Mouse (Mus musculus): Measurements from ENCODE around the gene Slc5a3. TPM values are rescaled to one million over a fixed set of nuclear protein-coding genes. Genes with fewer than 3 reads are reported as not detected.

The Slc5a3 gene
- polyA plus RNA-seq, 1 experiment: 0.64 TPM

GRCm38 (mm10) chr16:92115611-92116421 lies 57.7 kb downstream of the Slc5a3 start:
- WGBS: 46% methylated on average over 20 of the region's 20 CpGs
- no peak for DNase-seq (ENCODE audit: low read depth, low spot score)

- DNase-seq (ENCODE audit: low read depth, low spot score): no peak
- WGBS: 73% methylated on average over 9 of the region's 9 CpGs
These were observed 59.5 kb downstream of the Slc5a3 start for GRCm38 (mm10) chr16:92117337-92118209.

- WGBS: 25% methylated on average over 13 of the region's 13 CpGs
- peak; percentile 62 for DNase-seq (ENCODE audit: low read depth, low spot score)
These were observed 60.9 kb downstream of the Slc5a3 start for GRCm38 (mm10) chr16:92119013-92119515.

DNA sequence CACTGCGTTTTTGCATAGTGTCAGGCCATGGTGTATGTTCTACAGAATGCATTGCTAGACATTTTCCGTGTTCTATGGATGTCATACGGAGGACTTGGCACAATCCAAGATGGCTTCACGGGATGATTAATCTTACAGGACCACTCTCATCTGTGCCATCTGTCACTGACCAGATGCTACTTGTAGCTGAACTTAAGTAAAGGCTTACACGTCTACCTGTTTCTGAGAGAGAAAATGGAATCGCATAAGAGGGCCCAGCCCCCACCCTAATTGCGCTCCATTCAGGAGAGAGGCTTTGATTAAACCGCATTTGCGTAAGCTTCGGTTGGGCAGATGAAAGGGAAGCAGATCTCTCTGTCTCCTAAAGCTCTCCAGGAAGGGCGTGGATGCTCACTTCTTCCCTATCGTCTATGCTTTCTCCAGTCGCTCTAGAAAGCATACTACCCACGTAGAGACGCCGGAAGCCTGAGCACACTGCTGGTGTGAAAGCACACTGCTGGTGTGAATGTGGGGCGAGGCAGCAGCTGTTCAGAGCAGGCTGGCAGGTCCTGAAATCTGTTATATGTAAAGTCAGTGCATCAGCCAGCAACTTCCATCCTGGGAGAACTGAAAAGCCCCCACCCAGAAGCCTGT lies 62.9 kb downstream of the Slc5a3 start:
- 90% methylated on average over 17 of the region's 17 CpGs for WGBS
- DNase-seq (ENCODE audit: low read depth, low spot score): no peak

- DNase-seq (ENCODE audit: low read depth, low spot score): no peak
- 54% methylated on average over 4 of the region's 4 CpGs for WGBS
These were observed 69.1 kb downstream of the Slc5a3 start for GRCm38 (mm10) chr16:92127226-92127625.

GRCm38 (mm10) chr16:92127666-92128065 lies 69.5 kb downstream of the Slc5a3 start:
- 89% methylated on average over 5 of the region's 5 CpGs for WGBS
- no peak for DNase-seq (ENCODE audit: low read depth, low spot score)

DNA sequence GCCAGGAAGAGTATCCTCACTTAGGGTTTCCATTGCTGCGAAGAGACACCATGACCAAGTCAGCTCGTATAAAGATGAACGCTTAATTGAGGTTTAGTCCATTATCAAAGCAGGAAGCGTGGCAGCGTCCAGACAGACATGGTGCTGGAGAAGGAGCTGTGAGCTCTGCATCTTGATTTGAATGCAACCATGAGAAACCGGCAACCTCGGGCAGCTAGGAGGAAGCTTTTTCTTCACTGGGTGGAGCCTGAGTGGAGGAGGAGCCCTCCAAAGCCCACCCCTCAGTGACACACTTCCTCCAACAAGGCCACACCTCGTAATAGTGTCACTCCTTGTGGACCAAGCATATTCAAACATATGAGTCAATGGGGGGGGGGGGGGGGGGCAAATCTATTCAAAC lies 71.7 kb downstream of the Slc5a3 start:
- DNase-seq (ENCODE audit: low read depth, low spot score): no peak
- WGBS: 91% methylated on average over 8 of the region's 8 CpGs

GRCm38 (mm10) chr16:92132511-92132910 lies 74.4 kb downstream of the Slc5a3 start:
- no peak for DNase-seq (ENCODE audit: low read depth, low spot score)
- 83% methylated on average over 4 of the region's 4 CpGs for WGBS

- WGBS: 89% methylated on average over 11 of the region's 11 CpGs
- no peak for DNase-seq (ENCODE audit: low read depth, low spot score)
These were observed 76.1 kb downstream of the Slc5a3 start for GRCm38 (mm10) chr16:92134148-92134764.

GRCm38 (mm10) chr16:92136275-92136674 lies 78.2 kb downstream of the Slc5a3 start:
- 92% methylated on average over 15 of the region's 15 CpGs for WGBS
- DNase-seq (ENCODE audit: low read depth, low spot score): no peak

Other genes starting within 250 kb of the Slc5a3 start
- 20.4 and 22.4 TPM in 2 replicates for gene Mrps6, start 52 bp upstream of the Slc5a3 start, polyA plus RNA-seq (2012; rRNA removed)
- not detected in 2 replicates for gene Gm49711, start within 50 bp of the Slc5a3 start, polyA plus RNA-seq (2012; rRNA removed)
- gene Kcne2, start 234.1 kb downstream of the Slc5a3 start, polyA plus RNA-seq (2012; rRNA removed): not detected in 2 replicates
- gene Smim11, start 243.0 kb downstream of the Slc5a3 start, polyA plus RNA-seq (2012; rRNA removed): 21.2 and 24.0 TPM in 2 replicates